Mouse (Mus musculus) urinary bladder, postnatal 36 days (tissue): ENCODE data around the gene Ghrh.
"Not testable (repeated sequence)": the region's sequence is repeated elsewhere in the genome, so short reads cannot be mapped to it uniquely, and the experiment has no call there.

Source experiments
- DNase-seq, 2 experiments: peaks; one replicate each; pipeline ENCODE4 v3.0.0; 2022; ENCODE audit warnings: low spot score in 2 of 2, mixed read lengths in 1 of 2

Ghrh gene

GRCm38 (mm10) chr2:157347361-157348159, at the start of gene Ghrh:
Gene Ghrh, minus strand, starts transcription at chr2:157347506.
- DNase-seq: no peak

GRCm38 (mm10) chr2:157395960-157396359, 48.7 kb upstream of the Ghrh start:
- no peak for DNase-seq

- no peak for DNase-seq
Observed at GRCm38 (mm10) chr2:157395371-157395770, 48.1 kb upstream of the Ghrh start.

- DNase-seq: peak in 1 of 2 experiments; percentile 54
Observed at GRCm38 (mm10) chr2:157394868-157395267, 47.6 kb upstream of the Ghrh start.

GRCm38 (mm10) chr2:157393549-157393948, 46.2 kb upstream of the Ghrh start:
- DNase-seq: no peak

- DNase-seq: no peak
Observed at GRCm38 (mm10) chr2:157392331-157392730, 45.0 kb upstream of the Ghrh start.

GRCm38 (mm10) chr2:157389591-157389921, 42.2 kb upstream of the Ghrh start:
- no peak for DNase-seq

GRCm38 (mm10) chr2:157388901-157389590, 41.7 kb upstream of the Ghrh start:
- DNase-seq: not testable (repeated sequence)

- no peak for DNase-seq
Observed at GRCm38 (mm10) chr2:157384836-157385235, 37.5 kb upstream of the Ghrh start.

GRCm38 (mm10) chr2:157376995-157377394, 29.7 kb upstream of the Ghrh start:
- DNase-seq: no peak

GRCm38 (mm10) chr2:157375794-157376757, 28.8 kb upstream of the Ghrh start:
- DNase-seq: no peak

- DNase-seq: no peak
Observed at GRCm38 (mm10) chr2:157375051-157375450, 27.7 kb upstream of the Ghrh start.

- DNase-seq: peak in 1 of 2 experiments; percentile 38
Observed at GRCm38 (mm10) chr2:157373681-157374080, 26.4 kb upstream of the Ghrh start.

- no peak for DNase-seq
Observed at GRCm38 (mm10) chr2:157371696-157372095, 24.4 kb upstream of the Ghrh start.

GRCm38 (mm10) chr2:157367991-157368390, 20.7 kb upstream of the Ghrh start:
- no peak for DNase-seq

GRCm38 (mm10) chr2:157367184-157367893, 20.0 kb upstream of the Ghrh start, which contains the start of gene Manbal:
Gene Manbal, plus strand, starts transcription at chr2:157367594.
- DNase-seq: peak; percentile 94 to 96

- DNase-seq: no peak
Observed at GRCm38 (mm10) chr2:157366762-157367161, 19.5 kb upstream of the Ghrh start.

- DNase-seq: no peak
Observed at GRCm38 (mm10) chr2:157363031-157363430, 15.7 kb upstream of the Ghrh start.

- no peak for DNase-seq
Observed at GRCm38 (mm10) chr2:157360028-157360427, 12.7 kb upstream of the Ghrh start.

GRCm38 (mm10) chr2:157354106-157354505, 6.8 kb upstream of the Ghrh start:
- no peak for DNase-seq

GRCm38 (mm10) chr2:157353183-157353582, 5.9 kb upstream of the Ghrh start:
- no peak for DNase-seq
